ENCODE assay signal across 8 mouse cellular contexts in genomic region chr3:149184136-149184551, GRCm38 (mm10).
DNase-seq lines count a peak whose midpoint lies in the region; ATAC-seq and TF ChIP-seq lines count a peak whose summit lies in the region.
"Had no signal": no experiment of that assay in that cellular context is flagged by ENCODE, and none has a peak within 500 bp of the region (broad histone marks: within the 10 kb centered on the region; RNA-seq: fewer than 3 reads in every experiment).

No protein-coding gene starts in this region.

- ATAC-seq in common myeloid progenitor, adult 5-6 weeks (replicated peaks; ENCODE audit: low read depth, poor library complexity, severe bottlenecking), result peak; percentile 25; the same call in 1 of the 2 replicates
- ATAC-seq in hindbrain, embryonic 14.5 days (ENCODE audit: low FRiP score), result no peak
- peak; percentile 69 for ATAC-seq in megakaryocyte-erythroid progenitor cell, adult 5-6 weeks (replicated peaks; ENCODE audit: low FRiP score, low TSS enrichment, poor library complexity, severe bottlenecking)

- H3K9me3 ChIP-seq in hindbrain, embryonic 14.5 days (ENCODE audit: control insufficient read depth, low read length), result no peaks in the 10 kb centered on the region

- no peak for TF ChIP-seq CTCF in brain, embryonic 14.5 days (IDR thresholded peaks at IDR 0.05; ENCODE audit: borderline replicate concordance, extremely low read depth, insufficient read depth, insufficient read length)

- H3K9ac ChIP-seq in hindbrain, embryonic 14.5 days, result no peak overlapping the region

- WGBS in hindbrain, embryonic 14.5 days, result 29% methylated on average over 12 of the region's 12 CpGs

- H3K27me3 ChIP-seq in hindbrain, embryonic 14.5 days (ENCODE audit: control insufficient read depth, insufficient read depth, low read length), result no peaks in the 10 kb centered on the region

- peak; percentile 68 for DNase-seq in brain, embryonic 14.5 days (ENCODE audit: low read depth)
- no peak for DNase-seq in hindbrain, embryonic 14.5 days (ENCODE audit: low spot score)
- no peak for DNase-seq in thymus, postnatal 10 days (ENCODE audit: low spot score in 2 of 2)
- DNase-seq in testis, postnatal 14 days (ENCODE audit: low spot score), result no peak
- no peak for DNase-seq in lung, postnatal 4 days
- DNase-seq: kidney, postnatal 25 days had no signal

- no peak overlapping the region for H3K27ac ChIP-seq in hindbrain, embryonic 14.5 days

- no peak overlapping the region for H3K4me3 ChIP-seq in hindbrain, embryonic 14.5 days (replicated peaks; ENCODE audit: low read length)

- H3K36me3 ChIP-seq in hindbrain, embryonic 14.5 days (replicated peaks; ENCODE audit: control insufficient read depth, insufficient read depth), result no peaks in the 10 kb centered on the region

- peaks cover 6% of the 10 kb centered on the region; the same call in 1 of the 2 replicates for H3K4me1 ChIP-seq in hindbrain, embryonic 14.5 days (replicated peaks; ENCODE audit: control insufficient read depth, insufficient read depth, low read length)

- peak overlapping the region; percentile 17; the same call in 1 of the 2 replicates for H3K4me2 ChIP-seq in hindbrain, embryonic 14.5 days (replicated peaks)

- no peak for TF ChIP-seq POLR2A in brain, embryonic 14.5 days (IDR thresholded peaks at IDR 0.05; ENCODE audit: borderline replicate concordance, extremely low read depth, insufficient read depth, insufficient read length, poor library complexity, severe bottlenecking)
